8 mouse cellular contexts compared by ENCODE assay signal in genomic region chr3:50300952-50301303, GRCm38 (mm10).
A peak's percentile ranks its signal among the peaks of the same experiment; 100 is the strongest.
DNase-seq lines count a peak whose midpoint lies in the region; ATAC-seq and TF ChIP-seq lines count a peak whose summit lies in the region.

No protein-coding gene starts in this region.

- 4% methylated on average over 4 of the region's 4 CpGs for WGBS in midbrain, embryonic 13.5 days

- peak; percentile 27 for DNase-seq in gastrocnemius, adult 2 months
- DNase-seq in gastrocnemius, adult 8-10 months (ENCODE audit: low spot score in 2 of 2), result no peak
- peak; percentile 58 for DNase-seq in ZHBTc4 (ENCODE audit: low read depth, low spot score)
- peak; percentile 36 for DNase-seq in gonadal fat pad, adult 2 months (ENCODE audit: low read depth)
- peak; percentile 41 to 84 for DNase-seq in layer of hippocampus, postnatal 14 days (ENCODE audit: low spot score in 2 of 2)
- peak; percentile 24 for DNase-seq in splenic B cell, adult 2 months (ENCODE audit: low read depth, low spot score)

- H3K9me3 ChIP-seq in midbrain, embryonic 13.5 days, result no peaks in the 10 kb centered on the region

- TF ChIP-seq CTCF in gastrocnemius, adult 2 months (IDR thresholded peaks at IDR 0.05), result peak; percentile 83

- peak; percentile 80 for ATAC-seq in common myeloid progenitor, adult 5-6 weeks (replicated peaks; ENCODE audit: low read depth, poor library complexity, severe bottlenecking)
- ATAC-seq in midbrain, embryonic 13.5 days, result peak; percentile 69; the same call in 1 of the 2 replicates

- no peak overlapping the region for H3K4me2 ChIP-seq in midbrain, embryonic 13.5 days (replicated peaks)

- H3K27me3 ChIP-seq in midbrain, embryonic 13.5 days, result no peaks in the 10 kb centered on the region
- H3K27me3 ChIP-seq in splenic B cell, adult 2 months (ENCODE audit: control insufficient read depth, insufficient read depth, low read length, poor library complexity, severe bottlenecking), result no peaks in the 10 kb centered on the region

- intact Hi-C loops in gastrocnemius, adult 2 months (cut with DNase I), result loop anchor here (5.0 to 10.0 kb wide), 4 partner anchors 81 to 1206 kb away; no protein-coding TSS in a partner anchor

- H3K36me3 ChIP-seq in midbrain, embryonic 13.5 days, result no peaks in the 10 kb centered on the region
- H3K36me3 ChIP-seq in splenic B cell, adult 2 months (ENCODE audit: control insufficient read depth, insufficient read depth, low read length, poor library complexity, severe bottlenecking), result no peaks in the 10 kb centered on the region

- no peak overlapping the region for H3K9ac ChIP-seq in midbrain, embryonic 13.5 days (replicated peaks)

- no peak overlapping the region for H3K27ac ChIP-seq in gastrocnemius, adult 2 months
- no peak overlapping the region for H3K27ac ChIP-seq in midbrain, embryonic 13.5 days

- H3K4me3 ChIP-seq in gastrocnemius, adult 2 months, result no peak overlapping the region
- H3K4me3 ChIP-seq in midbrain, embryonic 13.5 days (replicated peaks), result no peak overlapping the region

- H3K4me1 ChIP-seq in midbrain, embryonic 13.5 days (replicated peaks), result peaks cover 10% of the 10 kb centered on the region

Comparison
In these comparisons a context has a peak if more than half of its experiments do, and no peak if none do; other contexts are left out.
1. DNase-seq: peak in gastrocnemius, adult 2 months (single experiment), ZHBTc4 (single experiment), gonadal fat pad, adult 2 months (single experiment), layer of hippocampus, postnatal 14 days (2 of 2) and splenic B cell, adult 2 months (single experiment); none in gastrocnemius, adult 8-10 months (0 of 2).